Mouse (Mus musculus): ENCODE measurements around the gene Slc45a3.

Gene Slc45a3

GRCm38 (mm10) chr1:132030574-132030973, 67.8 kb downstream of the Slc45a3 start:
- DNase-seq: peak; percentile 61

GRCm38 (mm10) chr1:132032172-132032571, 69.4 kb downstream of the Slc45a3 start:
- DNase-seq: no peak

All from thymus, postnatal 4 days (tissue).